Mouse (Mus musculus) Patski (cell line): ENCODE measurements around the gene Inpp4b. TPM values are rescaled to one million over a fixed set of nuclear protein-coding genes. Genes with fewer than 3 reads are reported as not detected.

ENCODE experiments used
- ATAC-seq: fragments of 100-300 bp; one replicate; pipeline ENCODE4 v1.8.0; 2021
- CTCF ChIA-PET: fragments of 350-600 bp; sonication (Branson Sonifier 250); formaldehyde crosslinking; loops from one replicate; lab custom pipeline; 2022; ENCODE audit warnings: inconsistent platforms; lab: Charles Lee
- POLR2A ChIA-PET: fragments of 350-600 bp; sonication (Branson Sonifier 250); formaldehyde crosslinking; loops from one replicate; lab custom pipeline; 2022; ENCODE audit warnings: antibody characterized with exemption, inconsistent platforms; lab: Charles Lee
- DNase-seq: peaks from one replicate; pipeline ENCODE4 v3.0.0-alpha.2; 2011; ENCODE audit warnings: low read depth, low spot score
- H3K27me3 ChIP-seq: fragments of 371-371 bp; one replicate; pipeline ENCODE4 v1.5.1; 2021
- CTCF ChIP-seq: fragments of 100-300 bp; IDR thresholded peaks from one replicate; pipeline ENCODE4 v1.5.1; 2021
- in situ Hi-C: fragments of 300-500 bp; cut with MboI; formaldehyde crosslinking; loops from 3 replicates; pipeline ENCODE4 v1.11.1; 2018; ENCODE audit warnings: low pct_unique_long_range_greater_than_20kb, mixed read lengths
- polyA plus RNA-seq: library from polyadenylated mRNA; unstranded; gene quantifications from one replicate; pipeline ENCODE4 v1.2.3, GENCODE M21; 2021

Gene Inpp4b
- polyA plus RNA-seq, 1 experiment from 2014 or later, result 0.24 TPM

DNA sequence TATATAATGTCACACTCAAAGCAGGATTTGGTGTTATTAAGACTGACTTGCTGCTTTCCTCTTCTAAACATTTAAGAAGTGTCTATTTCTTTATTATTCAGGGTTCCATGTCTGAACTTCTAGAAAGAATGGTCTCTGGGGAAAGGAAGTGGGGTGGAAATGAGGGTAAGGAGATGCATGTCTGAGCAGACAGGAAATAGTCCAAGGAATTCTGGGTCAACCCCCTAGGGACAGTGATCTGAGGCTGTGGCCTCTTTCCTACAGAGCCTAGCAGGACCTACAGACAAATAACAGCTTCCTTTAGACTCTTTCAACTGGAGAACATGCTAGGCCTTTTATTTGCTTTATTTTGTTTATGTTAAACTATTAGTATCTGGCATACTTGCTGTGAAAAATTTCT is 546.5 kb downstream of the Inpp4b start:
- TF ChIP-seq CTCF, result no peak
- POLR2A ChIA-PET, result no interaction called here
- in situ Hi-C loops, result no loop called here
- CTCF ChIA-PET, result no interaction called here
- no peak for DNase-seq
- no peaks in the 10 kb centered on the region for H3K27me3 ChIP-seq
- ATAC-seq, result no peak

DNA sequence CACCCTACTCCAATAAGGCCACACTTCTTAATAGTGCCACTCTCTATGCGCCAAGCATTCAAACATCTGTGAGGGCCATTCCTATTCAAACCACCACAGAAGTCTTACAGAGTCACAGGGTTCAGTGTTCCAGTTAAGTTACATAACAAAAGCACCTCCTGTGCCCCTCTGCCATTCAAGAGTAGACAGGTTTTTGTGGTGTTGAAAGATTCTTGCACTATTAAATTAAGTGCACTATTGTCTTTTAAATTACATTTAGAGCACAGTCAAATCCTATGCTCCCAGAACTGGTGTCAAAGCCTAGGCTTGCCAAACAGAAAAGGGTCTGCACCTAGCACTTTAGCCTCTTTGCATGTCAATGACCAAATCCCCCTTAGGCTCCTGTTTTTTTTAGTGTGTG is 550.9 kb downstream of the Inpp4b start:
- POLR2A ChIA-PET, result no interaction called here
- DNase-seq, result no peak
- TF ChIP-seq CTCF, result no peak
- in situ Hi-C loops, result no loop called here
- CTCF ChIA-PET, result no interaction called here
- ATAC-seq, result no peak
- H3K27me3 ChIP-seq, result peaks cover 5% of the 10 kb centered on the region

DNA sequence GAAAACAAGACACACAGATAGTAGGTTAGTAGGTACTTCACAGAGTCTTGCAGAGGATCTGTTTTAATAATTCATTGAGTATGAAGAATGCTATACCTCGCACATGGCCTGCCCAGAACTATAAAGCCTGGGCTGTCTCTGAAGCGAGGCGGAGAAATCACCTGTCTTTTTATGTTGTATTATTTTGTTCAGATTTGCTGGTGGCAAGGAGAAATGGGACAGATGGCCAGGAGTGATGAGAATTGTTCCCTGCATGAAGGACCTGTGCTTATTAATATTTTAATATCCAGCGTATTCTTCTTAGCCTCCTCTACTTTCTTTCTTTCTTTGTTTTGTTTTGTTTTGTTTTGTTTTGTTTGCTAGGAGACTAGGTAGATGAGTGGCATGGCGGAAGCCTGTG is 604.5 kb downstream of the Inpp4b start:
- POLR2A ChIA-PET, result no interaction called here
- in situ Hi-C loops, result no loop called here
- ATAC-seq (no peak), DNase-seq (no peak)
- CTCF ChIA-PET, result no interaction called here
- no peaks in the 10 kb centered on the region for H3K27me3 ChIP-seq
- no peak for TF ChIP-seq CTCF

DNA sequence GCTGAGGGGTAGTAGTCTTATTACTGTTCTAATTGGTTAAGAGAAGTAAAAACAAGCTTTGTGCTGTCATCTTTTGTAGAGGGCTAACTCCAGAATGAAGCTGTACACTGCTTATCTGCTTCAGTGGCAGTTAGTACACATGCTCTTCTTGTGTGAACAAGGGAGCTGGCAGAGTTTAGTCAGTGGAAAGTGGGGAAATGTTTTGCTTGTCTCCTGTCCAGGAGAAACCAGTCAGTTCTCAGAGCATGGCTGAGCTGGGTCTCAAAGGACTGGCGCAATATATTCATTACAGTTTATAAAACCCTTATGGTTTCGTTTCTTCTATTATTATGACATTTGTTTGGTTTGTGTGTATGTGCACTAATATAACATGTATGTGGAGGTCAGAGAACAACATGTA is 610.7 kb downstream of the Inpp4b start:
- DNase-seq (no peak), ATAC-seq (no peak)
- ChIA-PET POLR2A (no interaction called here), CTCF (interaction anchor here (1.0 to 1.1 kb wide), 2 partner anchors 10 to 11 kb away, joined by 3 read pairs; no protein-coding TSS in a partner anchor)
- no peak for TF ChIP-seq CTCF
- in situ Hi-C loops, result no loop called here
- H3K27me3 ChIP-seq, result no peaks in the 10 kb centered on the region

DNA sequence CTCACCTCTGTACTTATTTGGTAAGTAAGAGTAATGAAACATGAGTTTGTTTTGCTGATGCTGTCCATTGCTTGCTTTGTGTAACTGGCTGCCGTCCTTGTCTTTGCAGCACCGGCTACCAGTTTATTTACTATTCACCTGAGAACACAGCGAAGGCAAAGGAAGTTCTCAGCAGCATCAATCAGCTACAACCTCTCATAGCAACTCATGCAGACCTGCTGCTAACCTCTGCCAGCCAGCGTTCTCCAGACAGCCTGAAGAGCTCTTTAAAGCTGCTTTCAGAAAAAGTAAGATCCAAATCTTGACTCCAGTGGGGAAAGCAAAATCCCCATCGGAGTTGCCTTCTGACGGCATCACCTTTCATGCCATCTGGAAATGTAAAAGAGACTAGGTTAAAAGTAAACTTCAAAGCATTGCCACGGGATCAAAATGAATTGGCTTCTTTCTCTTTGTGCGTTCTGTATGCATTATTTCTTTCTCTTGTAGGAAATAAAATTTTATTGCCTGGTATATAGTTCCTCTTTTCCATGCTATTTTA is 642.8 kb downstream of the Inpp4b start:
- H3K27me3 ChIP-seq, result no peaks in the 10 kb centered on the region
- no peak for TF ChIP-seq CTCF
- in situ Hi-C loops, result no loop called here
- DNase-seq (no peak), ATAC-seq (no peak)
- ChIA-PET POLR2A (no interaction called here), CTCF (interaction anchor here (2.0 kb wide), 1 partner anchor 9 kb away, joined by 7 read pairs; no protein-coding TSS in a partner anchor)

DNA sequence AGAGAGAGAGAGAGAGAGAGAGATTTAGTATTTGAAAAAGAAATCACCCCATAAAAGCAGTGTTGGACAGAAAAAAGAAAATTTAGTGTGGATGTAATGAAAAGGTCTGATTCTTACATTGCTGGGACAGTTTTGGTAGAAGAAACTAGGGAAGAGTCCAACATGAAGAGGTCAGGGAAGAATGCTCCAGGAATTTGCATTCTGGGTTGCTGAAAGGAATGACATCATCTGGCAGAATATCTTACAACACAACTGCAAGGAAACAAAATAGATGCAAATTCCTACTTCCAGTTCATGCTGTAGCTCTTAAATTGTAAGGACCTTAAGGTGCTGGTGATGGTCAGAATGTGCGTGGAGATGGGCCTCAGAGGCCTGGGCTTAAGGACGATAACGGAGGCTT is 650.6 kb downstream of the Inpp4b start:
- DNase-seq, result no peak
- POLR2A ChIA-PET, result no interaction called here
- peak; percentile 76 for ATAC-seq
- H3K27me3 ChIP-seq, result no peaks in the 10 kb centered on the region
- TF ChIP-seq CTCF, result no peak
- in situ Hi-C loops, result no loop called here
- CTCF ChIA-PET, result no interaction called here

DNA sequence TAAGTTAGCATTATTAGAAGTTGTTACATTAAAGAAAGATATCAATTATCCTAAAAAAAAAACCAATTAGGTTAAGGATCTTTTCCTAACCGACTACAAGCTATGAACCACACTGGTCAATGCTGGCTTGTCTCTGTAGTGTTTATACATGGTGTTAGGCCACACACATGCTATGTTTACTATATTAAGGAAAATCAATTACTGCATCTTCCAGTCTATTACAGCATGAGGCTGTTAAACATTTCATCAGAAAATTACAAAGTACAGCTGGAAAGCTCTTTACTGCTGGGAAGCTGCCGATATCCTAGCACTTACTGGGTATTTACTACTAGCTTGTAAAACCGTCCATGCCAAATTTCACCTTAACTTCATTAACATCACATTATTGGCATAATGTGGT is 653.9 kb downstream of the Inpp4b start:
- no peak for DNase-seq
- H3K27me3 ChIP-seq, result no peaks in the 10 kb centered on the region
- no peak for TF ChIP-seq CTCF
- ChIA-PET CTCF (interaction anchor here (0.7 to 2.9 kb wide), 3 partner anchors 14 to 520 kb away, joined by 3 to 7 read pairs (median 3); no protein-coding TSS in a partner anchor), POLR2A (no interaction called here)
- ATAC-seq, result no peak
- in situ Hi-C loops, result no loop called here

DNA sequence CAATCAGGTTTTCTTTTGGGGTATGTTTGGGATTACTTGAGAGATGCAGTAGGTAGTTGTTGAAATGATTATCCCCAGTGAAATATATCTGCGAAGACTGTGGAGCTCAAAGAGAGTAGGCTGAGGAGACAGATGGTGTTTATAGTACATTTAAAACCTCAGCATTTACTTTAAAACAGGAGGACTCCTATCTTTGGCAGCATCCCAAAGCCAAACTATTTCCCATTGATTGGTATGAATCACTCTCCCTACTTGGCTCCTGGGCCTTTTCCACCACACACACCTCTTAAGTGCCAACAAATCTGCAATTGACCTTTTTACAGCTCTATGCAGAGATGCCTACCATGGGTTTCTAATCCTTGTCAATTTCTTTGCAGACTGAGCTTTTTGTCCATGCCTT is 654.5 kb downstream of the Inpp4b start:
- ATAC-seq, result no peak
- ChIA-PET POLR2A (no interaction called here), CTCF (interaction anchor here (2.9 kb wide), 1 partner anchor 31 kb away, joined by 7 read pairs; no protein-coding TSS in a partner anchor)
- DNase-seq, result no peak
- H3K27me3 ChIP-seq, result no peaks in the 10 kb centered on the region
- TF ChIP-seq CTCF, result no peak
- in situ Hi-C loops, result no loop called here

DNA sequence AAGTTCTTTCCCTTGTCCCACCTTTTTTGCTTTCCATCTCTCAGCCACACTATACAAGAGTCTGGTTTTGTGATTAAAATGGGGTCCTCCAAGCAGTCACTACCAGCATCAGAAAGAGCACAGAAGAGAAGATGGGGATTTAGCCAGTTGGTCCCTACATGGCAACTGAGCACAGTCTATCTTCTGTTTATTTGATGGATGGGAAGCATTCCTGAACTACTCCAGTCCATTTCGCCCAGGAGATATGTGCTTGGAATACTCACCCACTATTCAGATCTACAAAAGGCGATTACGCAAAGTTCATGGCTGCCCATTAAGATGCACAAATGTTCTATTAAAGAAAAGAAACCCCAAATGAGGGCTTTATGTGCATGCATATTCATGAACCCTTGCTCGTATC is 661.8 kb downstream of the Inpp4b start:
- no peak for TF ChIP-seq CTCF
- DNase-seq (no peak), ATAC-seq (no peak)
- ChIA-PET POLR2A (no interaction called here), CTCF (no interaction called here)
- H3K27me3 ChIP-seq, result no peaks in the 10 kb centered on the region
- in situ Hi-C loops, result no loop called here

DNA sequence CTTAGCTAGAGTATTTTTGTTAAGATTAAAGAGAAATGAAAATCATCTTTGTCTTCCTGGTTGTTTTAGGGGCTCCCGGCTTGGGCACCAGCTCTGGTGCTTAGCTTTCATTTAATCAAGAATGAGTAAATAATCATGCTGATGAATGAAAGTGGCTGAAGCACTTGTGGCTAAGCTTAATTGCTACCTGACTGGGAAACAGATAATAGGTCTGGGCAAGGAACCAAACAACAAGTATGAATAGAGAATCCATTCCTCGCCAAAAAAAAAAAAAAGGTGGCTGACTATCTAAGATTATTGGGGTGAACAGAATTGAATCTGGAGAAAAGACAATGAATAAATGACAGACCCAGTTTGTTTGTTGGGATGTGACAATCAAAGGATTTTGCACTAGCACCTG is 663.1 kb downstream of the Inpp4b start:
- CTCF ChIA-PET, result interaction anchor here (1.7 kb wide), 1 partner anchor 21 kb away, joined by 8 read pairs; no protein-coding TSS in a partner anchor
- DNase-seq (no peak), ATAC-seq (no peak)
- no peaks in the 10 kb centered on the region for H3K27me3 ChIP-seq
- in situ Hi-C loops, result no loop called here
- TF ChIP-seq CTCF, result no peak
- POLR2A ChIA-PET, result no interaction called here

DNA sequence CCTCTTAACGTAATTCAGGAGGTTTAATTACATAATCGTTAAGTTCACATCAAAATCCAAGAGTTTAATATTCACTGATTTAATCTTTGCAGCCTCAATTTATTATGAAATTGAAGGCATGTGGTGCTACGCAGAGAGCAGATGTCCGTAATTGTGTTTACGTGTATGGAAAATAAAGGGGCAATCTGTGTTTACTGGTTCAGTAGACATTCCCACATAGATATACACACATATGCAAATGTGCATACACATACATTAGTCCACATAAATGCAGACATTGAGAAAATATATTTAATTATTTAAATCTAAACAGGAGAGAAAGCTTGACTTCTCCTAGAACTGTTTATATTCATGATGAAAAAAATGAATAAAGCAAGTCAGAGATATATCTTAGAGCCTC is 675.4 kb downstream of the Inpp4b start:
- no peak for DNase-seq
- TF ChIP-seq CTCF, result no peak
- no peak for ATAC-seq
- H3K27me3 ChIP-seq, result no peaks in the 10 kb centered on the region
- ChIA-PET CTCF (no interaction called here), POLR2A (no interaction called here)
- in situ Hi-C loops, result no loop called here
